Mouse (Mus musculus) ES-Bruce4 (cell line): ENCODE results near the gene Sec24c. TPM values are rescaled to one million over a fixed set of nuclear protein-coding genes. Genes with fewer than 3 reads are reported as not detected.
A peak's percentile ranks its signal among the peaks of the same experiment; 100 is the strongest.
"Not testable (repeated sequence)": the region's sequence is repeated elsewhere in the genome, so short reads cannot be mapped to it uniquely, and the experiment has no call there.

Experiments used
- H3K27ac ChIP-seq: 2 replicates; pipeline ENCODE4 v1.5.1; 2012; ENCODE audit warnings: low read length, inconsistent platforms; ENCODE audit not compliant: insufficient read depth
- H3K27me3 ChIP-seq: 2 replicates; pipeline ENCODE4 v1.6.1; 2012; ENCODE audit warnings: mild to moderate bottlenecking, low read length, inconsistent platforms; ENCODE audit not compliant: control insufficient read depth, poor library complexity, insufficient read depth, severe bottlenecking
- H3K36me3 ChIP-seq: 2 replicates; pipeline ENCODE4 v1.6.1; 2012; ENCODE audit warnings: inconsistent platforms, mild to moderate bottlenecking, low read length, moderate library complexity; ENCODE audit not compliant: control insufficient read depth, poor library complexity, insufficient read depth, severe bottlenecking
- H3K4me1 ChIP-seq: one replicate; pipeline ENCODE4 v1.8.1; 2011; ENCODE audit warnings: low read length; ENCODE audit not compliant: control insufficient read depth, insufficient read depth
- H3K4me3 ChIP-seq: 2 replicates; pipeline ENCODE4 v1.5.1; 2011; ENCODE audit warnings: low read depth, mild to moderate bottlenecking, low read length
- H3K9ac ChIP-seq: 2 replicates; pipeline ENCODE4 v1.6.1; 2012; ENCODE audit warnings: low read depth, mild to moderate bottlenecking, inconsistent platforms; ENCODE audit not compliant: poor library complexity, severe bottlenecking
- H3K9me3 ChIP-seq: replicated peaks from 2 replicates; pipeline ENCODE4 v1.6.1; 2012; ENCODE audit warnings: mild to moderate bottlenecking, low read length, inconsistent platforms; ENCODE audit not compliant: control insufficient read depth, poor library complexity, insufficient read depth, severe bottlenecking
- CTCF ChIP-seq: IDR thresholded peaks from one replicate; pipeline ENCODE4 v1.8.1; 2011; ENCODE audit warnings: low read depth, low read length
- EP300 ChIP-seq: IDR thresholded peaks from 2 replicates; pipeline ENCODE4 v1.6.1; 2011; ENCODE audit warnings: low read depth, low read length; ENCODE audit not compliant: insufficient read depth
- POLR2A ChIP-seq: IDR thresholded peaks from one replicate; pipeline ENCODE4 v1.8.1; 2011; ENCODE audit warnings: low read length; ENCODE audit not compliant: insufficient read depth
- polyA plus RNA-seq: library from polyadenylated mRNA; stranded (reverse); fragments of >200 nt; gene quantifications from 2 replicates; pipeline ENCODE4 v1.2.4, GENCODE M21; 2011; ENCODE audit warnings: low read depth; ENCODE audit not compliant: missing spikeins, insufficient read depth, insufficient read length

Sec24c gene
- polyA plus RNA-seq = 133 and 140 TPM in 2 replicates

DNA sequence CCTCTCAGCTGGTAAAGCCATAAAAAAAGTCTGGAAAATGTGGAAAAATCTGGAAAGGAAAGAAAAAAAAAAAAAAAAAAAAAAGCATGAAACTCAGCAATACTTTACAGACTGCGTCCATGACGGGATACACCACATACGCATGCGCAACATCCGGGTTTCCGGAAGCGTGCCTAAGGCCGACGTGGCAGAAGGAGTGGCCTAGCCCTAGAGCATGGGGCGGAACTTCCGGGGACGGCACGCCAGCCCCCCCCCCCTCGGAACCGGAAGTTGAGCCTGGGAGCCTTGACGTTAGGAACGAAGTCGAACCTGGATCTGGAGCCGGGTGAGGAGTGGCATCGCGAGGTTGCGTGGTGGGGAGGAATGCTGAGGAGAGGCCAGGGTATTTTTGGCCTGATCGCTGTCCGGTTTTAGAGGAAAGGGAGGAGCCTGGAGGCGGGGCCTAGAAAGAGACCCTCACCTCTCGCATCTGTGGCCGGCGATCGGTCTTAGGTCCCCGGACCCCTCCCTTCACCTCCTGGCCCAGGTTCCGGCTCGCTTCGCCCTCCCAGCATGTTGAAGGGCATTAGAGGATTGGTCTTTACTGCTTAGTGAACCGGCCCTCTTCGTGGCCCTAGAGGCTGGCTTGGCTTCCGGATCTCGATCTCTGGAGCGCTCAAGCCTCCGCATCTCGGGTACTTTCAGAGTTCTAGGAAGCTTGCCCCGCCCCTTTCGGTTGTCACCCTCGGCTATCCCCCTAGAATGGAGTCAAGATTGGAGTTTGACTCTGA lies at the start of gene Sec24c:
Gene Sec24c (plus strand): TSS at position 245 of the 770 bp plus-strand sequence.
- H3K4me3 ChIP-seq = peak within 1 kb of the TSS; percentile 96
- H3K9me3 ChIP-seq = peaks cover 17% of the 10 kb centered on the region
- TF ChIP-seq POLR2A (peak; percentile 42), EP300 (0 out of 2 replicates have a peak, but pooled peaks have one; percentile 13), CTCF (no peak)
- peak within 1 kb of the TSS; percentile 82 for H3K9ac ChIP-seq
- H3K36me3 ChIP-seq = peaks cover 28% of the 10 kb centered on the region
- no peaks in the 10 kb centered on the region for H3K4me1 ChIP-seq
- H3K27ac ChIP-seq = peak within 1 kb of the TSS; percentile 82
- no peaks in the 10 kb centered on the region for H3K27me3 ChIP-seq

DNA sequence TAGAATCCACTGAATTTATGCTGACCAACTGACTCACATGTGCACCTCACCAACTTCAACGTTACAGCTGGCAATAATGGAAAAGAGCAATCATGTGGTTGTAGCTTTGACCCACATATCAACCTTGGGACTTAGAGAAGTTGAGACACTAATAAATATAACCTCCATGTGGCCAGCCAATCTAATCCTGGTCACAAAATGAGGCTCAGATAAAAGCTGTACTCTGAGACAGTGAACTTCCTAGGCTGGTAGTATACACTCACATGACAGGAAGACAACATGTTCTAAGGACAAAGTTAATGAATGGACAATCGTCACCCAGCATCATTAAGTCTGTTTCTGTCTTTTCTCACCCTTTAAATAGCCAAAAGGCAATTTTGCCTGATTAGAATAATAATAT lies 47.7 kb upstream of the Sec24c start:
- H3K4me1 ChIP-seq = no peaks in the 10 kb centered on the region
- H3K27me3 ChIP-seq = no peaks in the 10 kb centered on the region
- H3K9ac ChIP-seq = no peak overlapping the region
- no peak overlapping the region for H3K4me3 ChIP-seq
- H3K9me3 ChIP-seq = no peaks in the 10 kb centered on the region
- TF ChIP-seq POLR2A (no peak), EP300 (no peak), CTCF (no peak)
- no peak overlapping the region for H3K27ac ChIP-seq
- H3K36me3 ChIP-seq = no peaks in the 10 kb centered on the region

- TF ChIP-seq CTCF (no peak), EP300 (no peak), POLR2A (no peak)
- no peaks in the 10 kb centered on the region for H3K27me3 ChIP-seq
- H3K4me3 ChIP-seq = no peak overlapping the region
- no peaks in the 10 kb centered on the region for H3K36me3 ChIP-seq
- no peaks in the 10 kb centered on the region for H3K9me3 ChIP-seq
- H3K27ac ChIP-seq = no peak overlapping the region
- H3K9ac ChIP-seq = no peak overlapping the region
- H3K4me1 ChIP-seq = no peaks in the 10 kb centered on the region
Measured at GRCm38 (mm10) chr14:20626971-20627370, 47.1 kb upstream of the Sec24c start.

DNA sequence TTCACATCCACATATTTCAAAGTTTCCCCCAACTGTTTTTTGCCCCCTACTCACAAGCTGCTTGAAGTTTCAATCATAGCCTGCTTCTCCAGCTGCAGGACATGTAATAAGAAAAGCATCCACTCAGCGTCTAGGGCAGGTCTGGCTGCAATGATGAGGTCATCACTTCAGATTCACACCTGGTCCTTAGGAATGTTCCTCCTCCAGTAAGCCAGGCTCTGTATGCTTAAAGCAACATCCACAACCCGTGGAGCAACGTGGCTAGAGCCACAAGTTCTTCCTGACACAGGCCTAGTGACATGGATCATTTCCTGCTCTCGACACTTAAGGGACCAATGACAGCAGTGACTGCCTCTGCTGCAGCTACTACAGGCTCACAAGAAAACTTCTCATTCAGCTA lies 42.9 kb upstream of the Sec24c start:
- no peak for TF ChIP-seq CTCF
- no peak for TF ChIP-seq EP300
- no peak for TF ChIP-seq POLR2A
- Histone ChIP-seq H3K36me3 (no peaks in the 10 kb centered on the region), H3K27ac (no peak overlapping the region), H3K4me1 (no peaks in the 10 kb centered on the region), H3K4me3 (no peak overlapping the region), H3K9me3 (no peaks in the 10 kb centered on the region), H3K27me3 (no peaks in the 10 kb centered on the region), H3K9ac (no peak overlapping the region)

GRCm38 (mm10) chr14:20635546-20635945 lies 38.6 kb upstream of the Sec24c start:
- no peak for TF ChIP-seq EP300
- no peak for TF ChIP-seq CTCF
- TF ChIP-seq POLR2A = no peak
- H3K27ac ChIP-seq = no peak overlapping the region
- H3K27me3 ChIP-seq = no peaks in the 10 kb centered on the region
- H3K9me3 ChIP-seq = no peaks in the 10 kb centered on the region
- no peak overlapping the region for H3K9ac ChIP-seq
- H3K36me3 ChIP-seq = no peaks in the 10 kb centered on the region
- H3K4me1 ChIP-seq = no peaks in the 10 kb centered on the region
- no peak overlapping the region for H3K4me3 ChIP-seq

GRCm38 (mm10) chr14:20636968-20637367 lies 37.1 kb upstream of the Sec24c start:
- H3K27me3 ChIP-seq, H3K9me3 ChIP-seq: not testable (repeated sequence)

More at GRCm38 (mm10) chr14:20636968-20637367, 37.1 kb upstream of the Sec24c start:
- not testable (repeated sequence) for H3K4me3 ChIP-seq, H3K4me1 ChIP-seq, H3K36me3 ChIP-seq, H3K27ac ChIP-seq, H3K9ac ChIP-seq
